Mouse (Mus musculus) hindbrain, embryonic 14.5 days (tissue): Measurements from ENCODE around the gene Abcd2. TPM values are rescaled to one million over a fixed set of nuclear protein-coding genes. Genes with fewer than 3 reads are reported as not detected.

Source experiments
- ATAC-seq: fragments of 200-750 bp; cut with Nextera tagmentation; 2 replicates; pipeline ENCODE4 v1.8.0; 2017; ENCODE audit warnings: moderate number of reproducible peaks, mild to moderate bottlenecking, moderate TSS enrichment, moderate library complexity; ENCODE audit not compliant: low FRiP score
- DNase-seq: peaks from one replicate; pipeline ENCODE4 v3.0.0-alpha.2; 2015; ENCODE audit warnings: low spot score
- H3K27ac ChIP-seq: fragments of 300-500 bp; sonication (generic); 2 replicates; pipeline ENCODE4 v1.5.1; 2014; ENCODE audit warnings: mild to moderate bottlenecking, moderate library complexity
- H3K27me3 ChIP-seq: fragments of 300-500 bp; sonication (generic); 2 replicates; pipeline ENCODE4 v1.6.1; 2014; ENCODE audit warnings: mild to moderate bottlenecking, low read length, mixed read lengths; ENCODE audit not compliant: control insufficient read depth, insufficient read depth
- H3K36me3 ChIP-seq: fragments of 300-500 bp; sonication (generic); replicated peaks from 2 replicates; pipeline ENCODE4 v1.6.1; 2014; ENCODE audit not compliant: control insufficient read depth, insufficient read depth
- H3K4me1 ChIP-seq: fragments of 300-500 bp; sonication (generic); replicated peaks from 2 replicates; pipeline ENCODE4 v1.6.1; 2014; ENCODE audit warnings: antibody characterized with exemption, low read length, mixed read lengths; ENCODE audit not compliant: control insufficient read depth, insufficient read depth
- H3K4me2 ChIP-seq: fragments of 300-500 bp; sonication (generic); replicated peaks from 2 replicates; pipeline ENCODE4 v1.6.1; 2014; ENCODE audit warnings: mild to moderate bottlenecking, moderate library complexity
- H3K4me3 ChIP-seq: fragments of 300-500 bp; sonication (generic); replicated peaks from 2 replicates; pipeline ENCODE4 v1.5.1; 2014; ENCODE audit warnings: mild to moderate bottlenecking, low read length
- H3K9ac ChIP-seq: fragments of 300-500 bp; sonication (generic); 2 replicates; pipeline ENCODE4 v1.6.1; 2014
- H3K9me3 ChIP-seq: fragments of 300-500 bp; sonication (generic); 2 replicates; pipeline ENCODE4 v1.6.1; 2016; ENCODE audit warnings: low read length; ENCODE audit not compliant: control insufficient read depth
- WGBS: fragments of 180-500 bp; shearing (Covaris S2); extraction: QIAGEN DNeasy Blood & Tissue Kit; methylation state at CpG from one replicate; pipeline ENCODE4 v1.1.7; 2014; 5-methylcytosine and 5-hydroxymethylcytosine counted together
- polyA plus RNA-seq: library from polyadenylated mRNA; unstranded; fragments of >200 nt; fragmentation: Nextera tagmentation; extraction: Ambion mirVana; gene quantifications from 2 replicates; pipeline ENCODE4 v1.2.1, GENCODE M21; 2014

Abcd2 gene
- polyA plus RNA-seq, 1 experiment from 2014 or later, result 7.0 TPM

- ATAC-seq (no peak), DNase-seq (no peak)
- Histone ChIP-seq H3K4me3 (no peak overlapping the region), H3K4me1 (no peaks in the 10 kb centered on the region), H3K9me3 (no peaks in the 10 kb centered on the region), H3K27me3 (no peaks in the 10 kb centered on the region), H3K36me3 (no peaks in the 10 kb centered on the region), H3K27ac (no peak overlapping the region), H3K9ac (no peak overlapping the region), H3K4me2 (no peak overlapping the region)
- 89% methylated on average over 13 of the region's 13 CpGs for WGBS
These were observed 23.6 kb downstream of the Abcd2 start for GRCm38 (mm10) chr15:91167850-91168562.

DNA sequence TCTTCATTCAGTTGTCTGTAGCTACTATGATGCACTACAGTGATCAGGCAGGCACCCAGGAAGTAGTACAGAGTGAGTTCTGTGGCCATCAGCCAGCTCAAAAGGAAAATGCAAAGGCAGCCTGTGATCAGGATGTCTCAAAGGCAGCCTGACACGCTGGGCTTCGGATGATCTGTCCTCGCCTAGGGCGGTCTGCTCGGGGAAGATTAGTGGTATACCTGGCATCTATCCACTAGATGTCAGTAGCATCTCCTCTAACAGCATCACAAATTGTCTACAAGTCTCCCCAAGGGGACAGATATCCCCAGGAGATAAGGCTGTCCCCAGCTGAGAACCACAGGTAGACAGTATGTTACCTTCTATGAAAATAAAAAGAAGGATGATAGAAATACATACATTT lies 26.6 kb downstream of the Abcd2 start:
- H3K36me3 ChIP-seq, result no peaks in the 10 kb centered on the region
- H3K4me1 ChIP-seq, result no peaks in the 10 kb centered on the region
- no peak overlapping the region for H3K27ac ChIP-seq
- 4% methylated on average over 5 of the region's 5 CpGs for WGBS
- ATAC-seq (no peak), DNase-seq (peak; percentile 61)
- H3K9ac ChIP-seq, result no peak overlapping the region
- H3K4me2 ChIP-seq, result no peak overlapping the region
- H3K9me3 ChIP-seq, result no peaks in the 10 kb centered on the region
- no peak overlapping the region for H3K4me3 ChIP-seq
- no peaks in the 10 kb centered on the region for H3K27me3 ChIP-seq

DNA sequence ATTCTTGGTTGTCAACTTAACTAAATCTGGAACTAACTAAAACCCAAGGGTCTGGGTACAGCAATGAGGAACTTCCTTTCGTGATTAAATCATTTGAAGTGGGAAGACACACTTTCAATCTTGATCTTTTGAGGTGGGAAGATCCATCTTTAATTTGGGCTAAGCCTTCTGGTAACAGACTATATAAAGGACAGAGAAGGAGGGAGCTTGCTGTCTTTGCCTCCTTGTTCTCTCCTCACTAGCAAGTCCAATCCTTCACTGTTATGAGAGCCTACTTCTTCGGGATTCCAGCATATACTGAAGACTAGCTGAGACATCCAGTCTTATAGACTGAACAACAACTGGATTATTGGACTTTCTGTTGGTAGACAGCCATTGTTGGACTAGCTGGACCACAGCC lies 28.1 kb downstream of the Abcd2 start:
- WGBS, result 94% methylated on average over 2 of the region's 2 CpGs
- no peaks in the 10 kb centered on the region for H3K4me1 ChIP-seq

GRCm38 (mm10) chr15:91161153-91161552 lies 30.4 kb downstream of the Abcd2 start:
- Histone ChIP-seq H3K27me3 (no peaks in the 10 kb centered on the region), H3K4me3 (no peak overlapping the region), H3K9ac (no peak overlapping the region), H3K9me3 (0 out of 2 replicates have a peak, but pooled peaks cover 5% of the 10 kb centered on the region), H3K4me2 (no peak overlapping the region), H3K36me3 (no peaks in the 10 kb centered on the region), H3K4me1 (no peaks in the 10 kb centered on the region), H3K27ac (no peak overlapping the region)
- DNase-seq, result no peak
- no peak for ATAC-seq
- WGBS, result 89% methylated on average over 5 of the region's 5 CpGs

More for the DNA sequence above, 28.1 kb downstream of the Abcd2 start:
- Histone ChIP-seq H3K9me3 (no peaks in the 10 kb centered on the region), H3K4me2 (no peak overlapping the region), H3K27me3 (no peaks in the 10 kb centered on the region), H3K27ac (no peak overlapping the region), H3K4me3 (no peak overlapping the region), H3K9ac (no peak overlapping the region), H3K36me3 (no peaks in the 10 kb centered on the region)
- DNase-seq (no peak), ATAC-seq (no peak)

DNA sequence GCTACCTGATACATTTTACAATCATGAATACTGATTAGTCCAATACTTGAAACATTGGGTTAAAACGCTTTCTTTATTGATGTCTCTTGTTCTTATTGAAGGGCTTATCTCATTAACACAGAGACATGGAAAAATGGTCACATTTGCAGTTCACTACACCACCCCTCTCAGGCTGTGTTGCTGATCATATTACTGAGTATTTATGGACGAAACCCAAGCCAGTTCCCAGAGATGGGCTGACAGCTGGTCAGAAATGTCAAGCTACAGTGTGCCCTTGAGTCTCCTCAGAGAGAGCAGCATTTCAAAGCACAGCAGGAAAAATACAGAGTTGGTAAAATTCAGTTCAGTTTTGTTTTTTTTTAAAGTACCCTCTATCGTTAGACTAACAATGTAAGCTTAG lies 38.3 kb downstream of the Abcd2 start:
- no peak for DNase-seq
- no peaks in the 10 kb centered on the region for H3K27me3 ChIP-seq

GRCm38 (mm10) chr15:91152592-91152991 lies 39.0 kb downstream of the Abcd2 start:
- ATAC-seq (no peak), DNase-seq (no peak)
- Histone ChIP-seq H3K36me3 (peaks cover 18% of the 10 kb centered on the region; the same call in 1 of the 2 replicates), H3K27me3 (no peaks in the 10 kb centered on the region), H3K4me2 (no peak overlapping the region), H3K4me3 (no peak overlapping the region), H3K9me3 (peaks cover 12% of the 10 kb centered on the region; the same call in 1 of the 2 replicates), H3K27ac (no peak overlapping the region), H3K9ac (no peak overlapping the region), H3K4me1 (no peaks in the 10 kb centered on the region)
- 66% methylated on average over 1 of the region's 1 CpGs for WGBS

More for the DNA sequence above, 38.3 kb downstream of the Abcd2 start:
- whole genome bisulfite sequencing, result 79% methylated on average over 3 of the region's 3 CpGs
- Histone ChIP-seq H3K9ac (no peak overlapping the region), H3K36me3 (peaks cover 10% of the 10 kb centered on the region; the same call in 1 of the 2 replicates), H3K9me3 (peaks cover 12% of the 10 kb centered on the region; the same call in 1 of the 2 replicates), H3K4me2 (no peak overlapping the region), H3K27ac (no peak overlapping the region), H3K4me3 (no peak overlapping the region), H3K4me1 (no peaks in the 10 kb centered on the region)
- ATAC-seq, result no peak

- Histone ChIP-seq H3K4me1 (no peaks in the 10 kb centered on the region), H3K27me3 (no peaks in the 10 kb centered on the region), H3K4me2 (no peak overlapping the region), H3K4me3 (no peak overlapping the region), H3K27ac (no peak overlapping the region), H3K9me3 (no peaks in the 10 kb centered on the region), H3K36me3 (no peaks in the 10 kb centered on the region), H3K9ac (no peak overlapping the region)
- ATAC-seq (no peak), DNase-seq (no peak)
- WGBS, result 90% methylated on average over 4 of the region's 4 CpGs
These were observed 67.0 kb downstream of the Abcd2 start for GRCm38 (mm10) chr15:91124584-91124983.

DNA sequence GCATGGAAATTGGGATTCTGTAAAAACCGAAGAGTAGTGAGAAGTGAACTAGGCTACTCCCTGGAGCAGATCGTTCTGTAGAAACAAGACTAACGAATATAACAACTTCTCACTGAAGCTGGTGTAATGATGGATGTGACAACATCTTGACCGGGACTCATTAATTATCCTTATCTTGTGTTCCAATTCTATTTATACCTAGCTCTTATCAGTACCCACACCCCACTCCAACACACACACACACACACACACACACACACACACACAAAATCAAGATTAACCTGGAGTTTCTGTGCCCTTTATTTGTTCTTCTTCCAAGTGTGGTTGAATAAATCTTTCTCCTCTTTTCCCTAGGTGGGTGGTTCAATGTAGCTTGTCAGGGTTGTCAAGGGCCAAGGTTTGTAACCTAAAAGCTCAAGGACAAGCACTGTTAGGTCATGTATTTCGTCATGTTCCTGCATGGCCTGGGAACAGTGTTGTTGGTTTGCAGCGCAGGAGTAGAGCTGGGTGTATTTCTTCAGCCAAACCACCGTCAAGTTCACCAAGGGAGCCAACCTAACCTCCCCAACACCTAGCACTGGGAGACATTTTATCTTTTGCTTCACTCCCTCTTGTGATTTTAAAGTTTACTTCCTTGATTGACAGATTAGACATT lies 78.9 kb downstream of the Abcd2 start:
- H3K4me1 ChIP-seq, result no peaks in the 10 kb centered on the region
- H3K36me3 ChIP-seq, result no peaks in the 10 kb centered on the region
- no peaks in the 10 kb centered on the region for H3K27me3 ChIP-seq
- WGBS, result 93% methylated on average over 7 of the region's 7 CpGs
- DNase-seq (no peak), ATAC-seq (no peak)
- H3K9me3 ChIP-seq, result peaks cover 5% of the 10 kb centered on the region; the same call in 1 of the 2 replicates
- H3K4me3 ChIP-seq, result no peak overlapping the region
- no peak overlapping the region for H3K9ac ChIP-seq
- no peak overlapping the region for H3K27ac ChIP-seq
- H3K4me2 ChIP-seq, result no peak overlapping the region

DNA sequence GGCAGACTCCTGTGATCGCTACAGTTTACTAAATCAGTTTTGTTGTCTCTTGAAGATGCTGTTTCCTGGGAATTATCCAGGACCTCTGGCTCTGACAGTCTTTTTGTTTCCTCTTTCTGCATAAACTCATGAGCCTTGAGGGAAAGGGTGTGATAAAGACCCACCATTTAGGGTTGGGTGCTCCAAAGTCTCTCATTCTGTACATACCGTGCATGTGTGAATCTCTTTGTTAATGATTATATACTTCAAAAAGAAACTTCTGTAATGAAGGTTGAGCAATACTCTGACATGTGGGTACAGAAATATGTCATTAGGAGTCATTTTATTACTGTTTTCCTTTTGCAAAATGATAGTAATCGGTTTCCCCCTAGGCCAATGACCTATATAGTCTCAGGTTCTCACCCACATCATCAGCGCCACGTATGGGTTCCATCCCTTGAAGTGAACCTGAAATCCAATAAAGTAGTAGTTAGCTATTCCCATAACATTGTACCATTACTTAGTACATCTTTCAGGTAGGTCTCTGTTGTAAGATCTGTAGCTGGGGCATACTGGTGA lies 83.4 kb downstream of the Abcd2 start:
- no peak overlapping the region for H3K27ac ChIP-seq
- ATAC-seq (no peak), DNase-seq (no peak)
- WGBS, result 93% methylated on average over 5 of the region's 5 CpGs
- H3K4me3 ChIP-seq, result no peak overlapping the region
- H3K4me2 ChIP-seq, result no peak overlapping the region
- no peaks in the 10 kb centered on the region for H3K27me3 ChIP-seq
- no peaks in the 10 kb centered on the region for H3K4me1 ChIP-seq
- no peak overlapping the region for H3K9ac ChIP-seq
- H3K36me3 ChIP-seq, result no peaks in the 10 kb centered on the region
- H3K9me3 ChIP-seq, result peaks cover 5% of the 10 kb centered on the region; the same call in 1 of the 2 replicates
